In the genomic region with DNA sequence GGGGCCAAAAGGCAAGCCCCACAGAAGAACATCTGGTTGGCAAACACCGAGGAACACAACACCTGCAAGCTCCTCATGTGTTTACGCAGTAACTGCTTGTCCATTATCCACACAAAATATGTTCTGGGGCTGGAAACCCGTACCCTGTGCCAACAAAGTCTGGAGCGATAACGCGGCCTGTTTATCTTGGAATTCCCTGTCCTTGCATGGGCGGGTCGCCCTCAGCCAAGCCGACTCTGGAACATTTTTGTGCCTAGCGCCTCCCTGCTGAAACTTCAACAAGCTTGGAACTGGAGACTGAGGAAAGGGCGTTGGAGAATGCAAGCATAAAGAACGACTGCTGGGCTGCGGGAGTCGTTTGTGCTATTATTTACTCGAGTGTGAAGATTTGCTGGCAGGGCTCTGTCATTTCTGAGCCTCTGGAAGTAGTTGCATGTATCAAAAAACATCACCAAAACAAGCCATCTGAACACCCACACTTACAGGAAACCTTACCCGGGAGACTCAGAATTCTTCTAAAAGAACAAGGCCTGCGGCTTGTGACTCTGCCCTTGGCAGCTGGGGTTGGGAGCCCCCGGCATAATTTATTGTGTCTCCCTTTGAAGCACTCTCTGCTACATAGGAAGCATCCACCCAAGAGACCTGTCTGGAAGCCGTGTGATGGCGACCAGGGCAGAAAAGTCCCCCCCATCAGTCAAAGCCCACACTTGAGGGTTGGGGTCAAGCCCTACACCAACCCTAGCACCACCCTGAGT, we compare ENCODE assay signal across 9 mouse cellular contexts.
DNase-seq lines count a peak whose midpoint lies in the region; ATAC-seq lines count a peak whose summit lies in the region.
"Had no signal": no experiment of that assay in that cellular context is flagged by ENCODE, and none has a peak within 500 bp of the region (broad histone marks: within the 10 kb centered on the region; RNA-seq: fewer than 3 reads in every experiment).

No protein-coding gene starts in this region.

- ATAC-seq in forebrain, embryonic 15.5 days (replicated peaks): no peak; the same call in 1 of the 2 replicates
- 0 out of 2 replicates have a peak, but pooled peaks have one; percentile 26 for ATAC-seq in heart, embryonic 11.5 days (replicated peaks; ENCODE audit: insufficient number of reproducible peaks, low FRiP score, low TSS enrichment)
- peak; percentile 80 for ATAC-seq in lung, embryonic 16.5 days (ENCODE audit: low read depth)

- H3K9ac ChIP-seq in forebrain, embryonic 15.5 days (replicated peaks): no peak overlapping the region
- H3K9ac ChIP-seq in heart, embryonic 11.5 days (ENCODE audit: low read depth, low read length): no peak overlapping the region
- no peak overlapping the region for H3K9ac ChIP-seq in lung, embryonic 16.5 days (ENCODE audit: low read length)

- WGBS in forebrain, embryonic 10.5 days: 86% methylated on average over 20 of the region's 20 CpGs
- 55% methylated on average over 20 of the region's 20 CpGs for WGBS in forebrain, embryonic 15.5 days
- WGBS in heart, embryonic 11.5 days (ENCODE audit: insufficient replicate concordance): 57% methylated on average over 20 of the region's 20 CpGs
- 27% methylated on average over 20 of the region's 20 CpGs for WGBS in lung, embryonic 16.5 days

- no peaks in the 10 kb centered on the region for H3K27me3 ChIP-seq in forebrain, embryonic 10.5 days (ENCODE audit: poor library complexity, severe bottlenecking)
- H3K27me3 ChIP-seq in forebrain, embryonic 15.5 days: no peaks in the 10 kb centered on the region
- peaks cover 6% of the 10 kb centered on the region; the same call in 1 of the 2 replicates for H3K27me3 ChIP-seq in heart, embryonic 11.5 days (ENCODE audit: control insufficient read depth, insufficient read depth, low read length)
- no peaks in the 10 kb centered on the region for H3K27me3 ChIP-seq in lung, embryonic 16.5 days (ENCODE audit: control insufficient read depth, insufficient read depth, low read depth, low read length)

- H3K9me3 ChIP-seq in forebrain, embryonic 10.5 days: no peaks in the 10 kb centered on the region
- no peaks in the 10 kb centered on the region for H3K9me3 ChIP-seq in forebrain, embryonic 15.5 days
- no peaks in the 10 kb centered on the region for H3K9me3 ChIP-seq in heart, embryonic 11.5 days (replicated peaks; ENCODE audit: control insufficient read depth, low read length)
- no peaks in the 10 kb centered on the region for H3K9me3 ChIP-seq in lung, embryonic 16.5 days (ENCODE audit: control insufficient read depth, low read length)

- H3K36me3 ChIP-seq in forebrain, embryonic 10.5 days (replicated peaks): no peaks in the 10 kb centered on the region
- no peaks in the 10 kb centered on the region for H3K36me3 ChIP-seq in forebrain, embryonic 15.5 days
- H3K36me3 ChIP-seq in heart, embryonic 11.5 days (ENCODE audit: control insufficient read depth, insufficient read depth, low read length): no peaks in the 10 kb centered on the region
- no peaks in the 10 kb centered on the region for H3K36me3 ChIP-seq in lung, embryonic 16.5 days (ENCODE audit: control insufficient read depth, insufficient read depth, low read length)

- H3K4me2 ChIP-seq in forebrain, embryonic 15.5 days (replicated peaks): no peak overlapping the region
- no peak overlapping the region for H3K4me2 ChIP-seq in heart, embryonic 11.5 days
- H3K4me2 ChIP-seq in lung, embryonic 16.5 days (ENCODE audit: low read depth, low read length): peak overlapping the region; percentile 41

- no peak for DNase-seq in forebrain, embryonic 10.5 days (ENCODE audit: extremely low spot score, low spot score)
- peak; percentile 34 to 56 for DNase-seq in kidney, postnatal 25 days
- DNase-seq in testis, postnatal 14 days (ENCODE audit: low spot score): peak; percentile 72
- DNase-seq in natural killer cell, adult 2 months (ENCODE audit: low spot score in 2 of 2): no peak

- no peak overlapping the region for H3K4me3 ChIP-seq in forebrain, embryonic 10.5 days
- no peak overlapping the region for H3K4me3 ChIP-seq in forebrain, embryonic 15.5 days
- no peak overlapping the region for H3K4me3 ChIP-seq in brown adipose tissue, adult 24 weeks (ENCODE audit: insufficient read depth, low read depth, low read length)
- H3K4me3 ChIP-seq in heart, embryonic 11.5 days (ENCODE audit: low read depth, low read length): no peak overlapping the region
- no peak overlapping the region for H3K4me3 ChIP-seq in lung, embryonic 16.5 days (ENCODE audit: low read length)

- H3K27ac ChIP-seq in forebrain, embryonic 10.5 days: 0 out of 2 replicates have a peak overlapping the region, but pooled peaks have one; percentile 32
- no peak overlapping the region for H3K27ac ChIP-seq in forebrain, embryonic 15.5 days (replicated peaks)
- H3K27ac ChIP-seq in brown adipose tissue, adult 24 weeks (replicated peaks; ENCODE audit: low read depth, low read length): 0 out of 2 replicates have a peak overlapping the region, but pooled peaks have one; percentile 3
- H3K27ac ChIP-seq in heart, embryonic 11.5 days (ENCODE audit: low read depth, low read length): no peak overlapping the region
- peak overlapping the region; percentile 5; the same call in 1 of the 2 replicates for H3K27ac ChIP-seq in lung, embryonic 16.5 days (ENCODE audit: low read length)
- H3K27ac ChIP-seq: macrophage had no signal

- no peaks in the 10 kb centered on the region for H3K4me1 ChIP-seq in forebrain, embryonic 10.5 days
- peaks cover 9% of the 10 kb centered on the region; the same call in 1 of the 2 replicates for H3K4me1 ChIP-seq in forebrain, embryonic 15.5 days
- H3K4me1 ChIP-seq in brown adipose tissue, adult 24 weeks (ENCODE audit: control insufficient read depth, insufficient read depth, insufficient read length, low read length): no peaks in the 10 kb centered on the region
- no peaks in the 10 kb centered on the region for H3K4me1 ChIP-seq in heart, embryonic 11.5 days (ENCODE audit: control insufficient read depth, insufficient read depth, low read length)
- peaks cover 12% of the 10 kb centered on the region for H3K4me1 ChIP-seq in lung, embryonic 16.5 days (replicated peaks; ENCODE audit: control insufficient read depth, insufficient read depth, low read length)

Comparison
In these comparisons a context has a peak if more than half of its experiments do, and no peak if none do; other contexts are left out.
1. H3K27ac ChIP-seq: peak in forebrain, embryonic 10.5 days (single experiment), brown adipose tissue, adult 24 weeks (single experiment) and lung, embryonic 16.5 days (single experiment); none in forebrain, embryonic 15.5 days (single experiment) and heart, embryonic 11.5 days (single experiment).
2. DNase-seq: peak in kidney, postnatal 25 days (2 of 2) and testis, postnatal 14 days (single experiment); none in forebrain, embryonic 10.5 days (single experiment) and natural killer cell, adult 2 months (0 of 2).